ENCODE assay signal across 26 mouse cellular contexts in genomic region chr12:59193637-59194036, GRCm38 (mm10). TPM values are rescaled to one million over a fixed set of nuclear protein-coding genes. Genes with fewer than 3 reads are reported as not detected.
DNase-seq lines count a peak whose midpoint lies in the region; ATAC-seq and TF ChIP-seq lines count a peak whose summit lies in the region.
"Had no signal": no experiment of that assay in that cellular context is flagged by ENCODE, and none has a peak within 500 bp of the region (broad histone marks: within the 10 kb centered on the region; RNA-seq: fewer than 3 reads in every experiment).

No protein-coding gene starts in this region.

- TF ChIP-seq CTCF in CH12.LX (conservative IDR thresholded peaks at IDR 0.05 in 1 of 2, IDR thresholded peaks at IDR 0.05 in 1 of 2; ENCODE audit: low read depth in 2 of 2, low read length in 2 of 2) = no peak
- no peak for TF ChIP-seq CTCF in MEL (IDR thresholded peaks at IDR 0.05 in 2 of 3, conservative IDR thresholded peaks at IDR 0.05 in 1 of 3; ENCODE audit: control insufficient read depth in 1 of 3, insufficient read depth in 1 of 3, low read depth in 2 of 3, low read length in 3 of 3, poor library complexity in 1 of 3, severe bottlenecking in 1 of 3)

- peak; percentile 26 for DNase-seq in kidney, adult 9 months
- no peak for DNase-seq in kidney, adult 18-20 months
- DNase-seq in CH12.LX (ENCODE audit: extremely low read depth) (no peak), MEL (ENCODE audit: low read depth, low spot score) (no peak)
- no peak for DNase-seq in left cerebral cortex, postnatal 14 days (ENCODE audit: low spot score in 2 of 2)
- no peak for DNase-seq in right cerebral cortex, postnatal 36 days (ENCODE audit: low spot score in 2 of 2)
- DNase-seq: adrenal gland, postnatal 10 days; adrenal gland, postnatal 36 days; B cell, adult 2 months; cerebellum, adult 18-20 months; cerebellum, adult 9-10 months; cerebellum, postnatal 14 days; forebrain, postnatal 0 days; gastrocnemius, adult 2 months; gastrocnemius, postnatal 14 days; heart, adult 18-20 months; heart, postnatal 14 days; heart, postnatal 4 days had no signal

- TF ChIP-seq POLR2A in CH12.LX (IDR thresholded peaks at IDR 0.05; ENCODE audit: low read depth, low read length) (no peak), MEL (IDR thresholded peaks at IDR 0.05; ENCODE audit: control insufficient read depth in 1 of 2, insufficient read depth in 1 of 2, low read depth in 1 of 2, low read length in 2 of 2, poor library complexity in 1 of 2) (no peak)

- no peak for TF ChIP-seq EP300 in CH12.LX (IDR thresholded peaks at IDR 0.05; ENCODE audit: low read length)
- TF ChIP-seq EP300 in MEL (IDR thresholded peaks at IDR 0.05; ENCODE audit: low read depth in 1 of 2, low read length in 2 of 2) = no peak

- no peak overlapping the region for H3K4me2 ChIP-seq in CH12.LX (ENCODE audit: insufficient read depth, low read depth, poor library complexity, severe bottlenecking)
- no peak overlapping the region for H3K4me2 ChIP-seq in liver, embryonic 16.5 days (ENCODE audit: low read depth, low read length)
- H3K4me2 ChIP-seq: embryonic facial prominence, embryonic 12.5 days; embryonic facial prominence, embryonic 15.5 days; heart, embryonic 13.5 days; hindbrain, embryonic 14.5 days had no signal

- H3K9ac ChIP-seq in CH12.LX (ENCODE audit: insufficient read depth, low read depth) (no peak overlapping the region), MEL (ENCODE audit: control insufficient read depth, low read depth, low read length, poor library complexity, severe bottlenecking) (no peak overlapping the region)
- no peak overlapping the region for H3K9ac ChIP-seq in liver, embryonic 16.5 days (ENCODE audit: low read depth, low read length)
- H3K9ac ChIP-seq: embryonic facial prominence, embryonic 12.5 days; embryonic facial prominence, embryonic 15.5 days; forebrain, postnatal 0 days; heart, embryonic 13.5 days; hindbrain, embryonic 14.5 days had no signal

- 51% methylated on average over 3 of the region's 3 CpGs for WGBS in liver, embryonic 16.5 days (ENCODE audit: insufficient replicate concordance)

- no peaks in the 10 kb centered on the region for H3K27me3 ChIP-seq in CH12.LX (replicated peaks)
- H3K27me3 ChIP-seq in MEL (ENCODE audit: control insufficient read depth in 1 of 2, insufficient read depth in 2 of 2, low read length in 2 of 2) = no peaks in the 10 kb centered on the region
- H3K27me3 ChIP-seq in liver, embryonic 16.5 days (ENCODE audit: control insufficient read depth, insufficient read depth, low read depth, low read length) = no peaks in the 10 kb centered on the region
- H3K27me3 ChIP-seq: embryonic facial prominence, embryonic 12.5 days; embryonic facial prominence, embryonic 15.5 days; heart, embryonic 13.5 days; Patski had no signal

- H3K4me1 ChIP-seq in CH12.LX (ENCODE audit: control insufficient read depth in 1 of 2, insufficient read depth in 2 of 2) (no peaks in the 10 kb centered on the region), MEL (ENCODE audit: control insufficient read depth in 1 of 2, insufficient read depth in 2 of 2, low read length in 2 of 2) (peaks cover 11 to 13% of the 10 kb centered on the region in 2 experiments)
- peaks cover 14% of the 10 kb centered on the region for H3K4me1 ChIP-seq in liver, embryonic 16.5 days (ENCODE audit: control insufficient read depth, low read depth, low read length)
- H3K4me1 ChIP-seq: embryonic facial prominence, embryonic 12.5 days; embryonic facial prominence, embryonic 15.5 days had no signal

- in situ Hi-C loops in CH12.LX (cut with MboI; ENCODE audit: low pct_ligation_motif_present, low pct_unique_long_range_greater_than_20kb, low sequenced_read_pairs) = no loop called here

- H3K79me2 ChIP-seq in CH12.LX (replicated peaks; ENCODE audit: control insufficient read depth, extremely low read depth, insufficient read depth, poor library complexity, severe bottlenecking) = no peaks in the 10 kb centered on the region
- H3K79me2 ChIP-seq in MEL (ENCODE audit: control insufficient read depth, insufficient read depth, low read length, poor library complexity) = no peaks in the 10 kb centered on the region

- no peak for ATAC-seq in liver, embryonic 16.5 days (ENCODE audit: low read depth)
- ATAC-seq: forebrain, embryonic 14.5 days; forebrain, postnatal 0 days; hindbrain, postnatal 0 days; Patski had no signal

- H3K36me3 ChIP-seq in CH12.LX (replicated peaks in 1 of 2; ENCODE audit: control insufficient read depth in 1 of 2, insufficient read depth in 1 of 2, low read length in 1 of 2) (peaks cover 17 to 59% of the 10 kb centered on the region in 2 experiments), MEL (ENCODE audit: control insufficient read depth in 1 of 2, insufficient read depth in 2 of 2, low read length in 2 of 2) (peaks cover 15 to 20% of the 10 kb centered on the region in 2 experiments)
- H3K36me3 ChIP-seq in liver, embryonic 16.5 days (ENCODE audit: control insufficient read depth, insufficient read depth) = 0 out of 2 replicates have a peak, but pooled peaks cover 4% of the 10 kb centered on the region

- H3K27ac ChIP-seq in CH12.LX (ENCODE audit: insufficient read depth, low read depth) (no peak overlapping the region), MEL (ENCODE audit: control insufficient read depth, low read depth, low read length) (peak overlapping the region; percentile 13; the same call in 1 of the 2 replicates)
- H3K27ac ChIP-seq in liver, embryonic 16.5 days (ENCODE audit: low read length) = peak overlapping the region; percentile 14; the same call in 1 of the 2 replicates
- H3K27ac ChIP-seq: embryonic facial prominence, embryonic 12.5 days; embryonic facial prominence, embryonic 15.5 days; gastrocnemius, adult 2 months; hindbrain, embryonic 14.5 days; hindbrain, postnatal 0 days had no signal

- H3K4me3 ChIP-seq in CH12.LX (replicated peaks in 1 of 3; ENCODE audit: low read depth in 2 of 3, low read length in 2 of 3, poor library complexity in 1 of 3) = no peak overlapping the region
- no peak overlapping the region for H3K4me3 ChIP-seq in MEL (ENCODE audit: control insufficient read depth in 1 of 2, insufficient read depth in 1 of 2, low read depth in 2 of 2, low read length in 2 of 2)
- no peak overlapping the region for H3K4me3 ChIP-seq in liver, embryonic 16.5 days (ENCODE audit: low read depth, low read length)
- H3K4me3 ChIP-seq: embryonic facial prominence, embryonic 12.5 days; embryonic facial prominence, embryonic 15.5 days; gastrocnemius, adult 2 months; heart, embryonic 13.5 days had no signal

- H3K9me3 ChIP-seq in CH12.LX (replicated peaks; ENCODE audit: low read length) (no peaks in the 10 kb centered on the region), MEL (replicated peaks; ENCODE audit: insufficient read depth, low read length) (no peaks in the 10 kb centered on the region)
- no peaks in the 10 kb centered on the region for H3K9me3 ChIP-seq in liver, embryonic 16.5 days (replicated peaks; ENCODE audit: control insufficient read depth, low read length)
- H3K9me3 ChIP-seq: embryonic facial prominence, embryonic 12.5 days; embryonic facial prominence, embryonic 15.5 days; heart, embryonic 13.5 days had no signal

- intact Hi-C loops in left cerebral cortex, postnatal 14 days (cut with DNase I) = no loop called here

- dilution Hi-C loops in CH12.LX (cut with MboI; ENCODE audit: extremely low pct_ligation_motif_present, extremely low pct_unique_long_range_greater_than_20kb, low sequenced_read_pairs) = no loop called here

- TF ChIP-seq RAD21 in CH12.LX (IDR thresholded peaks at IDR 0.05; ENCODE audit: low read depth, low read length) = no peak
- no peak for TF ChIP-seq RAD21 in MEL (IDR thresholded peaks at IDR 0.05; ENCODE audit: low read depth, low read length)

TF ChIP-seq in CH12.LX, 34 proteins besides CTCF, POLR2A, EP300 and RAD21:
- TF ChIP-seq ELF1 (IDR thresholded peaks at IDR 0.05; ENCODE audit: low read depth, low read length) (no peak), MAFK (IDR thresholded peaks at IDR 0.05; ENCODE audit: insufficient replicate concordance, low read length) (peak; percentile 71)

TF ChIP-seq in MEL, 35 proteins besides CTCF, POLR2A, EP300 and RAD21:
- TF ChIP-seq USF2 (IDR thresholded peaks at IDR 0.05; ENCODE audit: borderline replicate concordance in 1 of 2, insufficient read depth in 1 of 2, low read depth in 1 of 2, low read length in 2 of 2) (no peak), MAFK (IDR thresholded peaks at IDR 0.05; ENCODE audit: borderline replicate concordance, low read depth, low read length) (peak; percentile 81), ETS1 (IDR thresholded peaks at IDR 0.05; ENCODE audit: low read depth, low read length) (0 out of 2 replicates have a peak, but pooled peaks have one; percentile 12), SIN3A (IDR thresholded peaks at IDR 0.05; ENCODE audit: low read length) (0 out of 2 replicates have a peak, but pooled peaks have one; percentile 26), MAZ (IDR thresholded peaks at IDR 0.05; ENCODE audit: low read depth, low read length) (0 out of 2 replicates have a peak, but pooled peaks have one; percentile 20), E2F4 (IDR thresholded peaks at IDR 0.05; ENCODE audit: borderline replicate concordance, low read depth, low read length) (no peak)
TF ChIP-seq in MEL: peak in this region for 4.

RNA-seq across cellular contexts. Expression of gene Fbxo33, which starts 25.9 kb away (rescaled TPM):
- total RNA-seq in CH12.LX (2012; rRNA removed) (19.5 and 19.9 TPM in 2 replicates), CH12.LX (2014; rRNA removed) (31.6 and 32.8 TPM in 2 replicates), MEL (2012; rRNA removed) (35.3 and 40.0 TPM in 2 replicates)
- polyA plus RNA-seq in CH12.LX (2012; ENCODE audit: insufficient read length, low read depth) (9.5 and 10.3 TPM in 2 replicates), MEL (2012; ENCODE audit: insufficient read depth in 1 of 2, insufficient read length in 2 of 2, low read depth in 1 of 2, low replicate concordance in 2 of 2, missing spikeins in 1 of 2) (10 to 100 TPM in 1 of 2 experiments, not detected in 1; 20.8 TPM)
- polyA plus RNA-seq in liver, embryonic 16.5 days (2015; fragmentation: Nextera tagmentation; extraction: Ambion mirVana) = 2.8 and 3.2 TPM in 2 replicates
- 10 to 100 TPM; 35.1 to 42.7 TPM for total RNA-seq in left cerebral cortex, postnatal 14 days (2021)
